Mouse (Mus musculus): Measurements from ENCODE around the gene Grik1.

DNA sequence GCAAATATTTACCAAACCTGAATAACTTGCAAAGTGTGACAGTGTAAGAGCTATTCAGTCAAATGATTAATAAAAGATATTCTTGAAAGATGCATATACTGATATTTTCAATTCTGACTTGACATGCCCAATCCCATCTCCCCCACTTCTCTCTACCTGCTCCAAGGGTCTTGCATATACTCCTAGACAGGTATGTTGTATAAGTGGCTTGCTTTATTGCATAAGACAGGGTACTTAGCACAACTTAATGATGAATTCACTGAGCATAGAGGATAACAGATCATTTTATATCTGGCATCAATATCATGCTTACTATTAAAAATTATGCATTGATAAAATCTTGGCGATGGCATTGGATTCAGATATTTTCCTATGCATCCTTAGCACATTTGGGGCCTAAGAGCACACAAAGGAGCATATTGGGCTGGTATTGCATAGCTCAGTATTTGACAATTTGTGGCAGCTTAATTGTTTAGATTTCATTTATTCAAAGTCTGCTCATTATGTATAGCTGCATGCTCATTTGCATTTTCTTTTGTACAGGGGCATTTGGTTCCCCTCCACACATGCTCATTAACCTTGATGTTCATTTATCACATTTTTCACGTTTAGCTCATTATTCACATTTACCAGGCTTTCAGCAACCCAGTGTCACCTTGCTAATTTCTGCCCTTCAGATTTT, 316.5 kb downstream of the Grik1 start:
- TF ChIP-seq CTCF (conservative IDR thresholded peaks at IDR 0.05; ENCODE audit: low read length) (no peak), POU5F1 (IDR thresholded peaks at IDR 0.05; ENCODE audit: borderline replicate concordance, low read length) (no peak), NANOG (IDR thresholded peaks at IDR 0.05; ENCODE audit: borderline replicate concordance, low read length) (no peak)
